Mouse (Mus musculus) cerebellum, adult 2 months (tissue): ENCODE data around the gene Hc. TPM values are rescaled to one million over a fixed set of nuclear protein-coding genes. Genes with fewer than 3 reads are reported as not detected.

Source experiments
- DNase-seq, 2 experiments: peaks; one replicate each; pipeline ENCODE4 v3.0.0; 2021
- H3K27ac ChIP-seq: fragments of 200-500 bp; 2 replicates; pipeline ENCODE4 v1.5.1; 2012; ENCODE audit warnings: low read length, control low read depth, inconsistent platforms; ENCODE audit not compliant: insufficient read depth
- H3K27me3 ChIP-seq: fragments of 200-500 bp; 2 replicates; pipeline ENCODE4 v1.6.1; 2012; ENCODE audit warnings: inconsistent platforms, mild to moderate bottlenecking, low read length, moderate library complexity; ENCODE audit not compliant: control insufficient read depth, insufficient read depth
- H3K4me1 ChIP-seq: fragments of 200-500 bp; 2 replicates; pipeline ENCODE4 v1.6.1; 2011; ENCODE audit warnings: low read length; ENCODE audit not compliant: control insufficient read depth, insufficient read depth
- H3K4me3 ChIP-seq: fragments of 200-500 bp; replicated peaks from 2 replicates; pipeline ENCODE3; 2011; ENCODE audit warnings: mild to moderate bottlenecking, low read depth, low read length, control low read depth; ENCODE audit not compliant: insufficient read depth
- CTCF ChIP-seq: fragments of 200-500 bp; IDR thresholded peaks from 2 replicates; pipeline ENCODE4 v1.5.1; 2011; ENCODE audit warnings: low read depth, mild to moderate bottlenecking, control low read depth, low read length, moderate library complexity, borderline replicate concordance; ENCODE audit not compliant: insufficient read depth
- POLR2A ChIP-seq: fragments of 200-500 bp; IDR thresholded peaks from 2 replicates; pipeline ENCODE4 v1.6.1; 2011; ENCODE audit warnings: low read length, control low read depth, borderline replicate concordance; ENCODE audit not compliant: insufficient read depth
- WGBS: fragments of 180-500 bp; shearing (Covaris S2); methylation state at CpG from one replicate; pipeline ENCODE4 v1.1.7; 2018; 5-methylcytosine and 5-hydroxymethylcytosine counted together
- polyA plus RNA-seq: library from polyadenylated mRNA; depleted of rRNA; stranded (reverse); fragments of >200 nt; gene quantifications from 2 replicates; pipeline ENCODE4 v1.2.3, GENCODE M21; 2012

The Hc gene
- polyA plus RNA-seq, 1 experiment, result 1.1 TPM

GRCm38 (mm10) chr2:34969166-34969565 lies 92.1 kb downstream of the Hc start:
- no peak for TF ChIP-seq CTCF
- TF ChIP-seq POLR2A, result no peak
- no peak overlapping the region for H3K27ac ChIP-seq
- H3K27me3 ChIP-seq, result no peaks in the 10 kb centered on the region
- DNase-seq, result no peak
- peaks cover 7% of the 10 kb centered on the region; the same call in 1 of the 2 replicates for H3K4me1 ChIP-seq
- H3K4me3 ChIP-seq, result no peak overlapping the region
- WGBS, result 22% methylated on average over 7 of the region's 7 CpGs

- 86% methylated on average over 8 of the region's 8 CpGs for WGBS
- Histone ChIP-seq H3K4me1 (peaks cover 7% of the 10 kb centered on the region; the same call in 1 of the 2 replicates), H3K27me3 (no peaks in the 10 kb centered on the region), H3K4me3 (no peak overlapping the region), H3K27ac (no peak overlapping the region)
- TF ChIP-seq CTCF (no peak), POLR2A (no peak)
- no peak for DNase-seq
Measured at GRCm38 (mm10) chr2:34966243-34966934, 94.8 kb downstream of the Hc start.

- Histone ChIP-seq H3K4me3 (no peak overlapping the region), H3K27me3 (no peaks in the 10 kb centered on the region), H3K27ac (no peak overlapping the region), H3K4me1 (peaks cover 7% of the 10 kb centered on the region; the same call in 1 of the 2 replicates)
- TF ChIP-seq POLR2A (no peak), CTCF (no peak)
- no peak for DNase-seq
- 74% methylated on average over 8 of the region's 8 CpGs for WGBS
Measured at GRCm38 (mm10) chr2:34965806-34966205, 95.4 kb downstream of the Hc start.

- DNase-seq, result no peak
- H3K4me1 ChIP-seq, result peaks cover 7% of the 10 kb centered on the region; the same call in 1 of the 2 replicates
- 63% methylated on average over 9 of the region's 9 CpGs for WGBS
- H3K27me3 ChIP-seq, result no peaks in the 10 kb centered on the region
- no peak overlapping the region for H3K4me3 ChIP-seq
- TF ChIP-seq CTCF, result no peak
- no peak for TF ChIP-seq POLR2A
- H3K27ac ChIP-seq, result no peak overlapping the region
Measured at GRCm38 (mm10) chr2:34965293-34965692, 95.9 kb downstream of the Hc start.

DNA sequence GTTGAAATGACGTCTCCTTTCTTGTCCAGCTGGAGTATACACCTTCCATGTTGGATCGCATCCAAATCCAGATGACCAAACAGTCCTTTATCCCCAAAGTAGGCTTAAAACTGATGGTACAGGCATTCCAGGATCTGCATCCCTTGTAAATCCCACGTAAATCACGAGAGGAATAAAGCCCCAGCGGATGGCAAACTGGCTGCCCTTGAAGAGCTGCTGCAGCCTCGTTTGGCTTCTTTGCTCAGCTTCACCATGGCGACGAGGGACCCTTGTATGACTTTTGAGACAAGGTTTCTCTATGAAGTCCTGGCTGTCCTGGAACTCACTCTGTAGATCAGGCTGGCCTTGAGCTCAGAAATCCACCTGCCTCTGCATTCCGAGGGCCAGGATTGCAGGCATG lies 96.6 kb downstream of the Hc start:
- TF ChIP-seq POLR2A (no peak), CTCF (no peak)
- Histone ChIP-seq H3K27ac (no peak overlapping the region), H3K4me3 (no peak overlapping the region), H3K27me3 (no peaks in the 10 kb centered on the region), H3K4me1 (peaks cover 2% of the 10 kb centered on the region; the same call in 1 of the 2 replicates)
- no peak for DNase-seq
- 69% methylated on average over 9 of the region's 9 CpGs for WGBS

DNA sequence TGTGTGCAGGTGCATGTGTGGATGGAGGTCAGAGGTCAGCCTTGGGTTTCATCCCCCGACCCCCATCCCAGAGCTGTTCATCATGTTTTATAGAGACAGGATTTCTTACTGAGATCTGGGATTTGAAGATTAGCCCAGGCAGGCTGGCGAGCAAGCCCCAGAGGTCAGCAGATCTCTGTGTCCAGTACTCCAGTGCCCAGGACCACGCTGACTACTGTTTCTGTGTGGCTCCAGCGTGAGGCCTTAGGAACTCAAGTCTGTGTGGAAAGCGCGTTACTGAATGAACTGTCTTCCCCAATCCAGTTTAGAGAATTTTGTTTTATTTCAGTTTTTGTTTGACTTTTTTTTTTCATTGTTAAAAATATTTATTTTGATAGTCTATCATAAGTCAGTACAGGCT lies 97.0 kb downstream of the Hc start:
- Histone ChIP-seq H3K4me1 (no peaks in the 10 kb centered on the region), H3K27ac (no peak overlapping the region), H3K27me3 (no peaks in the 10 kb centered on the region), H3K4me3 (no peak overlapping the region)
- TF ChIP-seq CTCF (no peak), POLR2A (no peak)
- 95% methylated on average over 6 of the region's 6 CpGs for WGBS
- DNase-seq, result no peak

DNA sequence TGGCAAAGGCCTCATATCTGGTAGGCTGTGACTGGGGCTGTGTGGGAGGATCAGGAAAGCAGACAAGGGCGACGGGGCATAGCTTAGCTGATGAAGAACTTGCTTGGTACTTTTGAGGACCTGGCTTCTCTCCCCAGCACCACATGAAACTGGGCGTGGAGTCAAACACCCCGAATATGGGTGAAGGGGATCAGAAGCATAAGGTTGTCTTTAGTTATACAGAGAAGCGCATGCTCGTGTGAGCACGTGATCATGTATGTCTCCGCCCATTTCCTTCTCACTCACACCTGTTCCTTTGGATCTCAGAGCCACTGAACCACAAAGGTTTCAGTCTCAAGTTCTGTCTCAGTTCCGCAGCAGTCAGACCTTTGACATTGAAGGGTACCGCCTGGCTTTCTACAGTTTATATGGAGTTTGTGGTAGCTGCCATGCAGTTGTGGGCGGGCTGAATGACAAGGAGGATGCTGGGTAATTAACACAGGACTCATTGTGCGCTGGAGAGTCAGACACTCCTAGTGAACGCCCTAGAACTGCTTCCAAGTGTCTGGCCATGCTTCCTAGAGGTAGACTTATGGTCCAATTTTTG lies 97.8 kb downstream of the Hc start:
- 73% methylated on average over 13 of the region's 13 CpGs for WGBS

GRCm38 (mm10) chr2:34962893-34963292 lies 98.3 kb downstream of the Hc start:
- DNase-seq, result no peak
- Histone ChIP-seq H3K27ac (no peak overlapping the region), H3K27me3 (no peaks in the 10 kb centered on the region), H3K4me3 (no peak overlapping the region), H3K4me1 (no peaks in the 10 kb centered on the region)
- no peak for TF ChIP-seq POLR2A
- no peak for TF ChIP-seq CTCF
- WGBS, result 77% methylated on average over 9 of the region's 9 CpGs

More for the DNA sequence above, 97.8 kb downstream of the Hc start:
- no peak overlapping the region for H3K4me3 ChIP-seq
- no peak for DNase-seq
- no peaks in the 10 kb centered on the region for H3K27me3 ChIP-seq
- H3K27ac ChIP-seq, result no peak overlapping the region
- TF ChIP-seq POLR2A, result no peak
- TF ChIP-seq CTCF, result no peak
- no peaks in the 10 kb centered on the region for H3K4me1 ChIP-seq
